Mouse (Mus musculus) T-helper 1 cell (primary cell): ENCODE measurements around the gene Kcnj10.

ENCODE experiments used
- in situ Hi-C: fragments of 300-600 bp; cut with MboI, MseI; formaldehyde crosslinking; loops from one replicate; pipeline ENCODE4 v1.15.1; 2025; ENCODE audit warnings: high pct_unique_total_duplicates

Gene Kcnj10

DNA sequence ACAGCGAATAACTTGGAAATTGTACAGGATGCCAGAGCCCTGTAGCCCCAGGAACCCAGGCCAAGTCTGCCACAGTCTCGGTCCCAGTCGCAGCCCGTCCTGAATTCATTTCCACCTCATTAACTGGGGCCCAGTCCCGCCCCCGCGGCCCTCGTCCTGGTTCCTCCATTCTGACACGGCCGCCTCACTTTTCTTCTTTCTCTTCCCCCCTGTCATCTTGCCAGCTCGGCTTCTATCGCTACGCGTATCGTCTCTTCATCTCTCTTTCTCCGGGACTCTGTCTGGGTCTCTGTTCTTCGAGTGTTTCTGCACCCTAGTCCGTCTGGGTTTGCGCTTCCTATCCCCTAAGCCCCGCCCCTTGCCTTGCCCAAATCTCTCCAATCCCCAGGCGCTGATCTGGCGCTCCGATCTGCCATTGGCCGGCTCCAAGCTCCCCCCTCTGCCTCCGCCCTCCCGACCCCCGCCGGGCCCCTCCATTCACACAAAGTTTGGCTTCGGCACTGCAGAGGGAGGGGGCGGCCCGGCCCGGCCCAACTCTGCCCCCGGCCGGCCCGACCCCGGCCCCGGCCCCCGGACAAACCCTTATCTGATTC is at the start of gene Kcnj10:
Kcnj10 (plus strand) TSS at position 482 of the 593 bp plus-strand sequence.
- in situ Hi-C loops, result no loop called here

DNA sequence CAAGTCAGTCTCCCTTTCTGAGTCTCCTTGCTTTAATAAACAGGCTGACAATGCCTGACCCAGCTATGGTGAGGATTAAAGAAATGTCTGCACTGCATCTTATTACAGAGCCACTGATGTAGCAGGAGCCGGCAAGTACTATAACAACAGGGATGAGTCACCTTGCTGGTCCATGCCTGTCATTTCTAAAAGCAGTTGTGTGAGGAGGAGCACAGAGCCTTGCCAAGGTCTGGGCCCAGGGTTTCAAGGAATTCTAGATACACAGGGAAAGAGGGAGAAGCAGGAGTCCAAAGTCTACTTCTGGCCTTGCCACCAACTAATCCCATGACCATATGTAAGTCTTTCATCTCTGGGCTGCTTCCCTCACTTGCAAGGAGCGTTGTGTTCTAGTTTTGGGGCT is 48.1 kb upstream of the Kcnj10 start:
- in situ Hi-C loops, result no loop called here

- in situ Hi-C loops, result no loop called here
Measured at GRCm38 (mm10) chr1:172293449-172293848, 47.6 kb upstream of the Kcnj10 start.

- in situ Hi-C loops, result no loop called here
Measured at GRCm38 (mm10) chr1:172295751-172296197, 45.2 kb upstream of the Kcnj10 start.

- in situ Hi-C loops, result no loop called here
Measured at GRCm38 (mm10) chr1:172296816-172297510, 44.0 kb upstream of the Kcnj10 start.

DNA sequence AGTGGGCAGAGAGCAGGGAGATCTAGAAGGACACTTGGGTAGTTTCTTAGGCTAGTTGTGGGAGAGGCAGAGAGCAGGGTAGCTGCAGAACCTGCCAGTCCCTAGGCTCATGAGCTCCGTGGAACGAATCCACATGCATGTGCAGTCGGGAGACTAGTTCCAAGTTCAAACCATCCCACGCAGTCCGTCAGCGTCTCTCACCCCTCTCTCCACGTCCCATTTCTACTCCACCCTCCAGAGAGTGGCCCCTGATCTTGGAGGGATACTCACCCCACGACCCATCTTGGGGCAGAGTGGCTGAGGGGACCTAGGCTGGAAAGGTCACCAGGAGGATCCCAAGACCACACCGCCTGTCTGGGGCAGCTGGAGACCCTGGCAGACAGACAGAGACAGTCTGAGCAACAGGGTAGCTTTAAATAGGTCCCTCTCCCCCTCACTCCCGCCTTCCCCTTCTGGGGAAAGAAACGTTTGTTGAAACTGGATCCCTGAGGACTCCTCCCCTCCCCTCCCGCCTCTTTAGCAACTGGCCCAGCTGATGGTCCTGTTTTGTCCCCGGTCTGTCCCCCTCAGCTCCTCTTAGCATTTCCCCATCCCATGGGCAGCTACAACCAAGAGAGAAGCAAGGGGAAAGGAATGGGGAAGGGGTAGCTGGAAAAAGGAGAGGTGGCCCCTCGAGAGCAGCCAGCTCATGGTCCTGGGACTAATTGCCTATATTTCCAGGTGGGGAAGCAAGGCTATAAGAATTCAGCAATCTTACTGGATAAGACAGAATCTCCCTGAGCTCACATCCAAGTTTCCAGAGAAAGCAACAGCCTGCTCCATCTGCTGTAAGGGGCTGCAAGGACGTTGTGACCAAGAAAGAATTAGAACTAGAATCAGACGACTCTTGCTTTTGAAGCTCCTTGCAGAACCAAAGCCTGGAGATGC is 43.1 kb upstream of the Kcnj10 start, which contains the start of gene Atp1a2:
Atp1a2 (minus strand) TSS at position 454 of the 927 bp plus-strand sequence.
- in situ Hi-C loops, result no loop called here

GRCm38 (mm10) chr1:172299528-172299927 is 41.5 kb upstream of the Kcnj10 start:
- in situ Hi-C loops, result no loop called here

DNA sequence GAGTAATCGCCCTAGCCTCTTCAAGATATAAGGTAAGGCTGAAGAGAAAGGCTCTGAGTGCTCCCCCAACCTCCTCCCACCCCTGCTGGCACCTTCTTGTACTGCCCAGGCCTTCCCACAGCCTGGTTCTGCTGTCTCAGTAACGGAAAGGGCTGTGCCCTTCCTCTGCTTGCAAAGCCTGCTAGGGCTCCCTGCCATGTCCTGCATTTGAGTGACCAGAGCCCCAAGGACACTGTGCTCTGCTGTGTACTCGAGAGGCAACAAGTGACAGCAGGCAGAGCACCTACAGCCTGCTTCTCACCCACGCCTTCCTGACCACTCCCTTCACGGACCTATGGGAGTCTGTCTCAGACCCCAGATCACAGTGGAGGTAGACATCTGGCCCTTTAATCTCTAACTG is 40.8 kb upstream of the Kcnj10 start:
- in situ Hi-C loops, result no loop called here

DNA sequence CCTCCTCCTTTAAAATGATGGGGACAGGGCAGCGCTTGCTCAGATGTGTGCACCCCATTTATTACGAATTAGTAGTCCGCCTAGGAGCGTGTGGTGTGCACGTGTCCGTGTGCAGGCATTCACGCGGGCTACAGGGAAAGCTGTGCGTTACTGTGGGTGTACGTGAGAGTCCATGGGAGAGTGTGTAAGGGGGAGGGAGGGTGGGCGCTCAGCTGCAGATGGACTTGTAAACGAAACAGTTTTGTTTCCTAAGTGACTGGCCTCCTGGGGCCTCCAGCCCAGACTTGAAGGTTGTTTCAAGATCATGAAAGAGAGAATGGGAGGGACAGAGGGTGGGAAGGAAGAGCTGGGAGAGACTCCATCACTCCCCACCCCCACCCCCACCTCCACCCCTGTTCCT is 39.8 kb upstream of the Kcnj10 start:
- in situ Hi-C loops, result no loop called here

- in situ Hi-C loops, result no loop called here
Measured at GRCm38 (mm10) chr1:172302311-172302710, 38.7 kb upstream of the Kcnj10 start.

GRCm38 (mm10) chr1:172302851-172303250 is 38.2 kb upstream of the Kcnj10 start:
- in situ Hi-C loops, result no loop called here

DNA sequence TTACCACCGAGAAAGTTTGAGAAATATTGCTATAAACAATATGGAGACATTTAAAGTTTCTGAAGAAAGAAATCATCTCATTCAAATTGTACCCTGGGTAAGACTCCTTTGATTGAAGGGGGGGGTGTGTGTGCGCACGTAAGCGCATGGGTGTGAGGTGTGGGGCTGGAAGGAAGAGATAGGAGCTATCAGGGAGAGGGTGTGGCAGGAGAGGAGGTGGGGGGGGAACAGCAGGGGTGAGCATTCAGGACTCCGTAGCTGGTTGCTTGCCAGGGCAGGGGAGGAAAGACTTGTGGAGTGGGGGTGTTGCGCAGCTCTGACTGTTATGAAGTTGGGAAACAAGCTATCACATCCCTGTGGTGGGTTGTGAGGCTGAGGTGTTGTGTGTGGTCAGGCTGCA is 36.6 kb upstream of the Kcnj10 start:
- in situ Hi-C loops, result no loop called here

GRCm38 (mm10) chr1:172305153-172305552 is 35.9 kb upstream of the Kcnj10 start:
- in situ Hi-C loops, result no loop called here

GRCm38 (mm10) chr1:172305635-172306034 is 35.4 kb upstream of the Kcnj10 start:
- in situ Hi-C loops, result no loop called here

DNA sequence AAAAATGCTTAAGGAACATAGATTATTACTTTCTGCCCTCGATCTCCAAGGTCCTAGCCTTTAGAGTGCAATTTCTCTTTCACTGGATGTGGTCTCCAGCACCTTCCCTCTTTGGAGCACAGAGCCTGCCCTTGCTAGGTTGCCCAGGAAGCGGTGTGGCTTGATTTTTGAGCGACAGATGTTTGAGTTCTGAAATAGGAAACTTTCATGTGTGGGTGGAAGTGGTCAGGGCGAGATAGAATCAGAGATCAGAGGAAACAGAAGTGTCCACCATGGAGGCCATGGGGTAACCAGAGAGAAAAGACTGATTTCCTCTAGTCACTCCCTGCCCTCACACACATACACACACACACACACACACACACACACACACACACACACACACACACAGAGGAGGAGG is 34.8 kb upstream of the Kcnj10 start:
- in situ Hi-C loops, result no loop called here

DNA sequence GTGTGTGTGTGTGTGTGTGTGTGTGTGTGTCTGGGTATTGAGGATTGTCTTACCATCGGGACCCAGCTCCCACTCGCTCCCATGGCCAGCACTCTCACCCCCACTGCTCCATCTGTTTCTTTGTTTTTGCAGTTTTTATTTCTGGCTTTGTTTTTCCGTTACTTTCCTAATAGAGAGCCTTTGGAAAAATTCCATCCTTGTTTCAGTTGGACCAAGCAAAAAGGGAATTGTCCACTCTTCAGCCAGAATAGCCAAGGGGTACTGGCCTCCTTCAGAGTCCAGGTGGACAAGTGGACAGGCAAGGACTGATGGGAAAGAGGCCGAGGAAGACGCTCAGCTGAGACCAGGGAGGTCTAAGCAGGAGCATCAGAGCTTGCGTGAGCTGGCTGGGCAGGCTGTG is 34.1 kb upstream of the Kcnj10 start:
- in situ Hi-C loops, result no loop called here

GRCm38 (mm10) chr1:172307936-172308335 is 33.1 kb upstream of the Kcnj10 start:
- in situ Hi-C loops, result no loop called here

- in situ Hi-C loops, result no loop called here
Measured at GRCm38 (mm10) chr1:172308409-172308808, 32.6 kb upstream of the Kcnj10 start.

DNA sequence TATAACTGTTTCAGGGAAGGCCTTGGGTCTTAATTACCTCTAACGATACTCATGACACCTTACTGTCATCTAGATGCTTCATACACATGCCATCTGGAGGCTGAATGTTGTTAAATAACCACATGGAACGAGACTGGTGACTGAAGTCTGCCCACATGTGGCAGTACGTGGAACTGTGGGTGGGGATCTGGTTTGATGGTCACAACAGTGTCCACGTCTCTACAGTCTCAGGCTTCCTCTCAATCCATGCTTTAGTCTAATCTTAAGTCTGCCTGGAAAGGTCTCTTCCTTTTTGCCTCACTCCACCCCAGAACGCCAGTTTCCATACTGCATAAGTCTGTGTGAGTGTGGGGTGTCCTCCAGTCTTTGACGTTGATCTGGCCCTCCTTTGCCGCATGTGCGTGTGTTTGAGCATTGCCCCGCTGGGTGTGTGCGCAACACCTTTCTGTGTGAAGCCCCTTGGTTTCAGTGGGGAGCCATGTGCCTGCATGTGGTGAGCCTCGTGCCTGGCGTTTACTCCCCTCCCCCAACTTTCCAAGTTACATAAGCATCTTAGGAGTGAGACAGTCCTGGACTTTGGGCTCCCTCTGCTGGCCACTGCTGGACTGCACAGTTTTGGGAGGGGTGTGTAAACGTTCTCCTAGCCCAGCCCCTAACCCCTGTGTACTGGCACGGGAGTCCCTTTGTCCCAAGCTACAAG is 31.2 kb upstream of the Kcnj10 start:
- in situ Hi-C loops, result loop anchor here (5.0 kb wide), 1 partner anchor 163 kb away; the partner anchor contains the start of gene Dcaf8

DNA sequence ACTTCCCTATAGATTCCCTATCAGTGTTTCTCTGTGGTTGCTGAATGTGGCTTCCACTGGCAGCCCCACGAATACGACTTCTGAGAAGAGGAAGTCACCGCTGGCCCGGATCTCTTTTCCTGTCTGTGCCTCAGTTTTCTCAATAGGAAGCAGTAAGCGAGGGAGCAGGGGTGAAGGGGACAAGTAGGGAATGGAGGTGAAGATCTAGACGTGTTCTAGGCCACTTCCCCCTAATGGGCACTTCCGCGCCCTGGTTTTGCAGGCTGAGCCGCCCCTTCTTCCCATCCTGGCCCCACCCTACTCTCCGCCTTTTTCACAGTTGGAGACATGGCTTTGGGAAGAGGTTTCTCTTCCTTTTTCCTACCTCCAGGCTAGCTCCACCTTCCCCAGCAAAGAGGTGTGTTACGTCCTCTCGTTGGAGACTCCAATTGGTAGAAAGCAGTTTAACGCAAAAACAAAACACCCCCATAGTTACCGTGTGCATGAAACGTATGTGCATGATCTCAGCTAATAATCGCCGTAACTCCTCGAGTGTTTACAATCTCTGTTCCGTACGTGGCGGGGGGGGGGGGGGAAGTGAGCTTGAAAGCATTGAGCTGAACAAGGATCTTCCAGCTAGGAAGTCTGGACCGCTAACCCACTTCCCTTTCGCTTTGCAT is 29.6 kb upstream of the Kcnj10 start:
- in situ Hi-C loops, result loop anchor here (5.0 kb wide), 1 partner anchor 164 kb away; the partner anchor contains the start of gene Dcaf8
